In the genomic region with DNA sequence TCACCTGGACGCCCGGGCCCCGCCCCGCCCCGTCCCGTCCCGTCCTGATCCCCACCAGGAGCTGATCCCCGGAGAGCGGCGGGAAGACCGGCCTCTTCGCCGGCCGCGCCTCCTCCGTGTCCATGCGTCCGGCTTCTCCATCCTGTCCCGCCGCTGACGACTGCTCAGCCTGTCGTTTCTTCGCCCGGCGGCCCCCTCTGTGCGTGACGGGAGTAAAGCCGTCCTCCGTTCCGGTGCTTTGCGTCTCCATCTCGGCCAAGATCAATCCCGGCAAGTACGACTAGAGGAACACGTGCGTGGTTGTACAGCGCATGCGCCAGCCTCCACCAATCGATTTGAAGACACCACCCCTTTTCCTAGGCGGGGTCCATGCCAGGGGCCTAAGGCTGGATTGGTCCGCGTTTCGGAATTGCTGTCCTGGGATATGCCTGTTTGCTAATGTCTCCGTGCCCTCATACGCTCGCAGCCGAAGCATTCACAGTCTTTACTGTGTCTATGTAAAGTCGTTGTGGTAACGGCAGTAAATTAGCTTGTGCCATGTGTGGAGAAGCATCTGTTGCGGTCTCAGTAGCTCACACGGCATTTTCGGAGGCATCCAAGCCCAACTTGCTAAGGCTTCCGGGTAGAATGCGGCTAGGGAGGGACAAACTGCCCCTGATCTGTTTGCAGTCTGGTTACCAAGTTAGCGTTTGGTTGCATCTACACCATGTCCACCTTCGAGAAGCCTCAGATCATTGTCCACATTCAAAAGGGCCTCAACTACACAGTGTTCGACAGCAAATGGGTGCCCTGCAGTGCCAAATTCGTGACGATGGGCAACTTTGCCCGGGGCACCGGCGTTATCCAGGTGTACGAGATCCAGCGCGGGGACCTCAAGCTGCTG, we compare ENCODE assay signal across 8 mouse cellular contexts. TPM values are rescaled to one million over a fixed set of nuclear protein-coding genes. Genes with fewer than 3 reads are reported as not detected.
DNase-seq lines count a peak whose midpoint lies in the region; ATAC-seq and TF ChIP-seq lines count a peak whose summit lies in the region.

A gene (minus strand): TSS at position 311 of the 883 bp plus-strand sequence.

- H3K4me1 ChIP-seq in erythroblast, embryonic 14.5 days (ENCODE audit: control insufficient read depth): peaks cover 31% of the 10 kb centered on the region
- H3K4me1 ChIP-seq in heart, embryonic 11.5 days (ENCODE audit: control insufficient read depth, insufficient read depth, low read length): peaks cover 11% of the 10 kb centered on the region
- peaks cover 22% of the 10 kb centered on the region for H3K4me1 ChIP-seq in kidney, embryonic 16.5 days (ENCODE audit: insufficient read depth, low read length)
- peaks cover 7% of the 10 kb centered on the region; the same call in 1 of the 2 replicates for H3K4me1 ChIP-seq in liver, adult 2 months (ENCODE audit: control insufficient read depth, insufficient read depth, low read length)

- H3K4me3 ChIP-seq in C2C12 (ENCODE audit: insufficient read depth, poor library complexity, severe bottlenecking) (peak within 1 kb of the TSS; percentile 84), myocyte (peak within 1 kb of the TSS; percentile 48)
- H3K4me3 ChIP-seq in erythroblast, embryonic 14.5 days (replicated peaks): peak within 1 kb of the TSS; percentile 78
- H3K4me3 ChIP-seq in heart, embryonic 11.5 days (ENCODE audit: low read depth, low read length): peak within 1 kb of the TSS; percentile 90
- H3K4me3 ChIP-seq in kidney, embryonic 16.5 days (ENCODE audit: low read length): peak within 1 kb of the TSS; percentile 99
- peak within 1 kb of the TSS; percentile 76 for H3K4me3 ChIP-seq in liver, adult 2 months (ENCODE audit: insufficient read depth, low read depth, low read length)

- peaks cover 31% of the 10 kb centered on the region for H3K36me3 ChIP-seq in C2C12 (ENCODE audit: control insufficient read depth, insufficient read depth)
- peaks cover 21% of the 10 kb centered on the region for H3K36me3 ChIP-seq in erythroblast, embryonic 14.5 days (ENCODE audit: control insufficient read depth)
- H3K36me3 ChIP-seq in heart, embryonic 11.5 days (ENCODE audit: control insufficient read depth, insufficient read depth, low read length): peaks cover 4% of the 10 kb centered on the region
- H3K36me3 ChIP-seq in kidney, embryonic 16.5 days (ENCODE audit: insufficient read depth, low read length): peaks cover 8% of the 10 kb centered on the region
- peaks cover 5% of the 10 kb centered on the region for H3K36me3 ChIP-seq in liver, adult 2 months (ENCODE audit: control insufficient read depth, insufficient read depth, low read length)
- H3K36me3 ChIP-seq in myocyte (ENCODE audit: control insufficient read depth, insufficient read depth): peaks cover 3% of the 10 kb centered on the region
- no peaks in the 10 kb centered on the region; the same call in 1 of the 2 replicates for H3K36me3 ChIP-seq in splenic B cell, adult 2 months (ENCODE audit: control insufficient read depth, insufficient read depth, low read length, poor library complexity, severe bottlenecking)

- H3ac ChIP-seq in C2C12 (ENCODE audit: control insufficient read depth, insufficient read length, low read depth) (peak within 1 kb of the TSS; percentile 94), myocyte (ENCODE audit: control insufficient read depth, insufficient read length) (peak within 1 kb of the TSS; percentile 65)

- 0 out of 2 replicates have a peak, but pooled peaks have one; percentile 27 for TF ChIP-seq POLR2A in brain, embryonic 14.5 days (IDR thresholded peaks at IDR 0.05; ENCODE audit: borderline replicate concordance, extremely low read depth, insufficient read depth, insufficient read length, poor library complexity, severe bottlenecking)
- TF ChIP-seq POLR2A in liver, adult 2 months (IDR thresholded peaks at IDR 0.05; ENCODE audit: extremely low read depth, insufficient read depth, low read length): peak; percentile 51; the same call in 1 of the 2 replicates
- peak; percentile 80 for TF ChIP-seq POLR2A in myocyte (IDR thresholded peaks at IDR 0.05; ENCODE audit: insufficient read length, low read depth)

- peak; percentile 99 for DNase-seq in brain, embryonic 14.5 days (ENCODE audit: low read depth)
- DNase-seq in liver, adult 2 months (ENCODE audit: extremely low read depth, low read depth, low spot score): peak; percentile 92
- DNase-seq in splenic B cell, adult 2 months (ENCODE audit: low read depth, low spot score): peak; percentile 97

- H3K79me3 ChIP-seq in C2C12 (ENCODE audit: low read depth): peaks cover 34% of the 10 kb centered on the region

- peaks cover 78% of the 10 kb centered on the region for H3K79me2 ChIP-seq in C2C12 (ENCODE audit: control insufficient read depth, insufficient read depth)
- H3K79me2 ChIP-seq in liver, adult 2 months (ENCODE audit: control insufficient read depth, insufficient read depth, low read length): 0 out of 2 replicates have a peak, but pooled peaks cover 2% of the 10 kb centered on the region
- H3K79me2 ChIP-seq in myocyte (ENCODE audit: control insufficient read depth, insufficient read depth): peaks cover 34% of the 10 kb centered on the region

- peak within 1 kb of the TSS; percentile 87 for H3K9ac ChIP-seq in heart, embryonic 11.5 days (ENCODE audit: low read depth, low read length)
- peak within 1 kb of the TSS; percentile 78 for H3K9ac ChIP-seq in kidney, embryonic 16.5 days (replicated peaks; ENCODE audit: low read length)
- peak within 1 kb of the TSS; percentile 77 for H3K9ac ChIP-seq in liver, adult 2 months (ENCODE audit: low read depth, low read length)

- ATAC-seq in heart, embryonic 11.5 days (replicated peaks; ENCODE audit: insufficient number of reproducible peaks, low FRiP score, low TSS enrichment): peak; percentile 98
- peak; percentile 99 for ATAC-seq in kidney, embryonic 16.5 days (ENCODE audit: low FRiP score, low TSS enrichment)

- H3K9me3 ChIP-seq in erythroblast, embryonic 14.5 days (ENCODE audit: control insufficient read depth, low read length): no peaks in the 10 kb centered on the region
- no peaks in the 10 kb centered on the region for H3K9me3 ChIP-seq in heart, embryonic 11.5 days (replicated peaks; ENCODE audit: control insufficient read depth, low read length)
- no peaks in the 10 kb centered on the region for H3K9me3 ChIP-seq in kidney, embryonic 16.5 days (ENCODE audit: low read length)

- no peak for TF ChIP-seq CTCF in C2C12 (IDR thresholded peaks at IDR 0.05; ENCODE audit: control insufficient read depth, insufficient read depth, insufficient read length)
- no peak for TF ChIP-seq CTCF in brain, embryonic 14.5 days (IDR thresholded peaks at IDR 0.05; ENCODE audit: borderline replicate concordance, extremely low read depth, insufficient read depth, insufficient read length)
- no peak for TF ChIP-seq CTCF in liver, adult 2 months (IDR thresholded peaks at IDR 0.05; ENCODE audit: low read depth, low read length)

- H3K27me3 ChIP-seq in C2C12 (ENCODE audit: control insufficient read depth, insufficient read depth, insufficient read length) (no peaks in the 10 kb centered on the region), myocyte (ENCODE audit: control insufficient read depth, insufficient read depth, insufficient read length) (no peaks in the 10 kb centered on the region)
- no peaks in the 10 kb centered on the region for H3K27me3 ChIP-seq in erythroblast, embryonic 14.5 days (ENCODE audit: control insufficient read depth)
- no peaks in the 10 kb centered on the region for H3K27me3 ChIP-seq in heart, embryonic 11.5 days (ENCODE audit: control insufficient read depth, insufficient read depth, low read length)
- H3K27me3 ChIP-seq in kidney, embryonic 16.5 days (ENCODE audit: insufficient read depth, low read length): no peaks in the 10 kb centered on the region
- no peaks in the 10 kb centered on the region for H3K27me3 ChIP-seq in liver, adult 2 months (ENCODE audit: control insufficient read depth, insufficient read depth, low read length)
- H3K27me3 ChIP-seq in splenic B cell, adult 2 months (ENCODE audit: control insufficient read depth, insufficient read depth, low read length, poor library complexity, severe bottlenecking): no peaks in the 10 kb centered on the region

- under 1% methylated on average over 65 of the region's 65 CpGs for WGBS in heart, embryonic 11.5 days (ENCODE audit: insufficient replicate concordance)
- under 1% methylated on average over 65 of the region's 65 CpGs for WGBS in kidney, embryonic 16.5 days
- under 1% methylated on average over 65 of the region's 65 CpGs for WGBS in liver, adult 2 months

- peak within 1 kb of the TSS; percentile 69 for H3K4me2 ChIP-seq in heart, embryonic 11.5 days
- peak within 1 kb of the TSS; percentile 71 for H3K4me2 ChIP-seq in kidney, embryonic 16.5 days (replicated peaks; ENCODE audit: low read depth, low read length)
- peak within 1 kb of the TSS; percentile 90 for H3K4me2 ChIP-seq in myocyte (ENCODE audit: low read depth)

- H3K27ac ChIP-seq in heart, embryonic 11.5 days (ENCODE audit: low read depth, low read length): peak within 1 kb of the TSS; percentile 69
- peak within 1 kb of the TSS; percentile 88 for H3K27ac ChIP-seq in kidney, embryonic 16.5 days (ENCODE audit: low read length)
- H3K27ac ChIP-seq in liver, adult 2 months (replicated peaks; ENCODE audit: insufficient read depth, low read depth, low read length): peak within 1 kb of the TSS; percentile 66

TF ChIP-seq in C2C12, 6 proteins besides CTCF, POLR2A, EP300 and RAD21:
- TF ChIP-seq MAX (IDR thresholded peaks at IDR 0.05) (peak; percentile 100), USF1 (IDR thresholded peaks at IDR 0.05; ENCODE audit: low read depth) (peak; percentile 75), MYOG (IDR thresholded peaks at IDR 0.05; ENCODE audit: control insufficient read depth, extremely low read depth, insufficient read length) (no peak), CEBPB (IDR thresholded peaks at IDR 0.05; ENCODE audit: low read depth) (no peak)

TF ChIP-seq in myocyte, 11 proteins besides CTCF, POLR2A, EP300 and RAD21 (continues in another document):
- TF ChIP-seq TCF3 (IDR thresholded peaks at IDR 0.05; ENCODE audit: insufficient read length, low read depth) (no peak), MAX (IDR thresholded peaks at IDR 0.05; ENCODE audit: low read depth) (peak; percentile 100), E2F4 (IDR thresholded peaks at IDR 0.05; ENCODE audit: insufficient read depth) (no peak), SRF (IDR thresholded peaks at IDR 0.05; ENCODE audit: control insufficient read depth, insufficient read length, low read depth) (peak; percentile 58), MYOG (IDR thresholded peaks at IDR 0.05; ENCODE audit: control insufficient read depth in 1 of 3, insufficient read depth in 1 of 3, insufficient read length in 2 of 3, low read depth in 2 of 3) (no peak), TCF12 (IDR thresholded peaks at IDR 0.05; ENCODE audit: insufficient read depth, poor library complexity, severe bottlenecking) (no peak)

RNA-seq across cellular contexts. Expression of the gene that starts here (rescaled TPM):
- polyA plus RNA-seq in C2C12 (2012; fragmentation: generic; extraction: Trizol) (48.5 TPM), myocyte (2012; fragmentation: generic; extraction: Trizol) (35.7 TPM)
- polyA plus RNA-seq in brain, embryonic 14.5 days (2012; rRNA removed): 10.8 and 13.9 TPM in 2 replicates
- 0.67 and 1.0 TPM in 2 replicates for polyA plus RNA-seq in erythroblast, embryonic 14.5 days (2012)
- 73.9 and 81.7 TPM in 2 replicates for polyA plus RNA-seq in heart, embryonic 11.5 days (2014; fragmentation: Nextera tagmentation; extraction: Ambion mirVana)
- polyA plus RNA-seq in kidney, embryonic 16.5 days (2015; fragmentation: Nextera tagmentation; extraction: Ambion mirVana): 65.7 and 68.4 TPM in 2 replicates
- total RNA-seq in liver, adult 2 months (2014; rRNA removed): 26.8 and 30.7 TPM in 2 replicates
- 4.0 and 4.1 TPM in 2 replicates for polyA plus RNA-seq in liver, adult 2 months (2012; rRNA removed)

Comparison
In these comparisons a context has a peak if more than half of its experiments do, and no peak if none do; other contexts are left out.
1. Peak in every context shown above with its lines: DNase-seq, ATAC-seq, H3K4me3 ChIP-seq and H3K27ac ChIP-seq.
2. H3K4me3 ChIP-seq: peak in every context shown above with its lines; median percentile 99 in kidney, embryonic 16.5 days; 90 in heart, embryonic 11.5 days; 84 in C2C12; 78 in erythroblast, embryonic 14.5 days; 76 in liver, adult 2 months; 48 in myocyte.
3. POLR2A ChIP-seq: peak in every context shown above with its lines; median percentile 80 in myocyte; 51 in liver, adult 2 months; 27 in brain, embryonic 14.5 days.